Mouse (Mus musculus): ENCODE data around the gene Map1lc3b.

GRCm38 (mm10) chr8:121619401-121619995 lies 29.3 kb downstream of the Map1lc3b start:
- TF ChIP-seq ZKSCAN1 (IDR thresholded peaks at IDR 0.05; ENCODE audit: low read depth, low read length): no peak
- TF ChIP-seq NRF1 (IDR thresholded peaks at IDR 0.05; ENCODE audit: insufficient read depth, low read depth, low read length, poor library complexity, severe bottlenecking): no peak
- TF ChIP-seq POLR2A (IDR thresholded peaks at IDR 0.05; ENCODE audit: control insufficient read depth in 1 of 2, insufficient read depth in 1 of 2, low read depth in 1 of 2, low read length in 2 of 2, poor library complexity in 1 of 2): no peak
- TF ChIP-seq TCF12 (IDR thresholded peaks at IDR 0.05; ENCODE audit: low read depth, low read length): no peak
- no peak for TF ChIP-seq ZNF384 (IDR thresholded peaks at IDR 0.05; ENCODE audit: low read depth, low read length)
- no peak for TF ChIP-seq CTCF (IDR thresholded peaks at IDR 0.05 in 2 of 3, conservative IDR thresholded peaks at IDR 0.05 in 1 of 3; ENCODE audit: control insufficient read depth in 1 of 3, insufficient read depth in 1 of 3, low read depth in 2 of 3, low read length in 3 of 3, poor library complexity in 1 of 3, severe bottlenecking in 1 of 3)
